Mouse (Mus musculus) A20 (cell line): ENCODE measurements around the gene Trappc1.
"Not testable (repeated sequence)": the region's sequence is repeated elsewhere in the genome, so short reads cannot be mapped to it uniquely, and the experiment has no call there.

Source experiments
- DNase-seq: peaks from one replicate; pipeline ENCODE4 v3.0.0-alpha.2; 2011; ENCODE audit warnings: low read depth, low spot score

The Trappc1 gene

GRCm38 (mm10) chr11:69323667-69324111 is at the start of gene Trappc1, which contains the start of gene Cntrob:
Gene Trappc1 (plus strand): TSS chr11:69323980.
Gene Cntrob (minus strand): TSS chr11:69323775.
- DNase-seq = peak; percentile 100

GRCm38 (mm10) chr11:69275650-69276049 is 48.1 kb upstream of the Trappc1 start:
- no peak for DNase-seq

- DNase-seq = no peak
These were observed 47.7 kb upstream of the Trappc1 start for GRCm38 (mm10) chr11:69276081-69276480.

GRCm38 (mm10) chr11:69277267-69277666 is 46.5 kb upstream of the Trappc1 start:
- DNase-seq = no peak

GRCm38 (mm10) chr11:69291111-69291510 is 32.7 kb upstream of the Trappc1 start:
- DNase-seq = no peak

- DNase-seq = no peak
These were observed 28.5 kb upstream of the Trappc1 start for GRCm38 (mm10) chr11:69295286-69295685.

GRCm38 (mm10) chr11:69297799-69298198 is 26.0 kb upstream of the Trappc1 start:
- DNase-seq = no peak

GRCm38 (mm10) chr11:69298231-69298630 is 25.5 kb upstream of the Trappc1 start:
- DNase-seq = no peak

GRCm38 (mm10) chr11:69302817-69303216 is 21.0 kb upstream of the Trappc1 start:
- DNase-seq = no peak

GRCm38 (mm10) chr11:69305291-69305690 is 18.5 kb upstream of the Trappc1 start:
- DNase-seq = peak; percentile 78

- DNase-seq = no peak
These were observed 17.7 kb upstream of the Trappc1 start for GRCm38 (mm10) chr11:69306039-69306438.

GRCm38 (mm10) chr11:69311266-69311665 is 12.5 kb upstream of the Trappc1 start:
- DNase-seq = no peak

GRCm38 (mm10) chr11:69316361-69316760 is 7.4 kb upstream of the Trappc1 start:
- DNase-seq = no peak

GRCm38 (mm10) chr11:69318000-69318399 is 5.8 kb upstream of the Trappc1 start:
- DNase-seq = not testable (repeated sequence)

- DNase-seq = no peak
These were observed 2.2 kb upstream of the Trappc1 start for GRCm38 (mm10) chr11:69321580-69321979.

- no peak for DNase-seq
These were observed 1.8 kb upstream of the Trappc1 start for GRCm38 (mm10) chr11:69322010-69322409.

- DNase-seq = peak; percentile 59
These were observed 898 bp upstream of the Trappc1 start for GRCm38 (mm10) chr11:69322693-69323471.

GRCm38 (mm10) chr11:69324749-69325148 is 969 bp downstream of the Trappc1 start:
- no peak for DNase-seq

GRCm38 (mm10) chr11:69325628-69326407 is 2.0 kb downstream of the Trappc1 start, which contains the start of gene Kcnab3:
Gene Kcnab3 (plus strand): TSS chr11:69326258.
- DNase-seq = peak; percentile 94

GRCm38 (mm10) chr11:69326408-69327156 is 2.8 kb downstream of the Trappc1 start:
- DNase-seq = no peak

GRCm38 (mm10) chr11:69327157-69327442 is 3.3 kb downstream of the Trappc1 start:
- no peak for DNase-seq

GRCm38 (mm10) chr11:69327648-69328047 is 3.9 kb downstream of the Trappc1 start:
- DNase-seq = no peak
